Mouse (Mus musculus): Measurements from ENCODE around the gene Mettl15.
A peak's percentile ranks its signal among the peaks of the same experiment; 100 is the strongest.
"Not testable (repeated sequence)": the region's sequence is repeated elsewhere in the genome, so short reads cannot be mapped to it uniquely, and the experiment has no call there.

Mettl15 gene

GRCm38 (mm10) chr2:109280600-109281340 lies at the start of gene Mettl15, which contains the start of gene Kif18a:
Gene Mettl15, minus strand, starts transcription at chr2:109280748.
Gene Kif18a, plus strand, starts transcription at chr2:109280738.
- DNase-seq (ENCODE audit: low spot score in 2 of 2) = peak; percentile 94 to 95

- no peak for DNase-seq (ENCODE audit: low spot score in 2 of 2)
Measured at GRCm38 (mm10) chr2:109311369-109311768, 30.8 kb upstream of the Mettl15 start.

GRCm38 (mm10) chr2:109303638-109304037 lies 23.1 kb upstream of the Mettl15 start:
- no peak for DNase-seq (ENCODE audit: low spot score in 2 of 2)

- DNase-seq (ENCODE audit: low spot score in 2 of 2) = no peak
Measured at GRCm38 (mm10) chr2:109302234-109302633, 21.7 kb upstream of the Mettl15 start.

GRCm38 (mm10) chr2:109298160-109298559 lies 17.6 kb upstream of the Mettl15 start:
- DNase-seq (ENCODE audit: low spot score in 2 of 2) = no peak

- no peak for DNase-seq (ENCODE audit: low spot score in 2 of 2)
Measured at GRCm38 (mm10) chr2:109296264-109296663, 15.7 kb upstream of the Mettl15 start.

- DNase-seq (ENCODE audit: low spot score in 2 of 2) = no peak
Measured at GRCm38 (mm10) chr2:109289327-109289726, 8.8 kb upstream of the Mettl15 start.

GRCm38 (mm10) chr2:109284121-109284520 lies 3.6 kb upstream of the Mettl15 start:
- peak; percentile 11 to 58 for DNase-seq (ENCODE audit: low spot score in 2 of 2)

- no peak for DNase-seq (ENCODE audit: low spot score in 2 of 2)
Measured at GRCm38 (mm10) chr2:109281341-109281690, 768 bp upstream of the Mettl15 start.

GRCm38 (mm10) chr2:109280272-109280599 lies 312 bp downstream of the Mettl15 start:
- no peak for DNase-seq (ENCODE audit: low spot score in 2 of 2)

- peak; percentile 43 to 55 for DNase-seq (ENCODE audit: low spot score in 2 of 2)
Measured at GRCm38 (mm10) chr2:109278036-109278435, 2.5 kb downstream of the Mettl15 start.

- no peak for DNase-seq (ENCODE audit: low spot score in 2 of 2)
Measured at GRCm38 (mm10) chr2:109277593-109277992, 3.0 kb downstream of the Mettl15 start.

- no peak for DNase-seq (ENCODE audit: low spot score in 2 of 2)
Measured at GRCm38 (mm10) chr2:109273098-109273497, 7.5 kb downstream of the Mettl15 start.

GRCm38 (mm10) chr2:109262779-109263178 lies 17.8 kb downstream of the Mettl15 start:
- DNase-seq (ENCODE audit: low spot score in 2 of 2) = no peak

- no peak for DNase-seq (ENCODE audit: low spot score in 2 of 2)
Measured at GRCm38 (mm10) chr2:109241947-109242346, 38.6 kb downstream of the Mettl15 start.

- DNase-seq (ENCODE audit: low spot score in 2 of 2) = no peak
Measured at GRCm38 (mm10) chr2:109235741-109236140, 44.8 kb downstream of the Mettl15 start.

GRCm38 (mm10) chr2:109233876-109234275 lies 46.7 kb downstream of the Mettl15 start:
- DNase-seq (ENCODE audit: low spot score in 2 of 2) = no peak

GRCm38 (mm10) chr2:109230443-109230842 lies 50.1 kb downstream of the Mettl15 start:
- DNase-seq (ENCODE audit: low spot score in 2 of 2) = no peak

- DNase-seq (ENCODE audit: low spot score in 2 of 2) = no peak
Measured at GRCm38 (mm10) chr2:109227196-109227595, 53.4 kb downstream of the Mettl15 start.

GRCm38 (mm10) chr2:109221470-109221869 lies 59.1 kb downstream of the Mettl15 start:
- no peak for DNase-seq (ENCODE audit: low spot score in 2 of 2)

- not testable (repeated sequence) for DNase-seq (ENCODE audit: low spot score in 2 of 2)
Measured at GRCm38 (mm10) chr2:109216678-109217077, 63.9 kb downstream of the Mettl15 start.

GRCm38 (mm10) chr2:109210641-109211040 lies 69.9 kb downstream of the Mettl15 start:
- not testable (repeated sequence) for DNase-seq (ENCODE audit: low spot score in 2 of 2)

- DNase-seq (ENCODE audit: low spot score in 2 of 2) = no peak
Measured at GRCm38 (mm10) chr2:109208032-109208431, 72.5 kb downstream of the Mettl15 start.

- DNase-seq (ENCODE audit: low spot score in 2 of 2) = no peak
Measured at GRCm38 (mm10) chr2:109182993-109183392, 97.6 kb downstream of the Mettl15 start.

Data from spleen, postnatal 36 days (tissue).